Mouse (Mus musculus) layer of hippocampus, adult 11-12 months (tissue): Measurements from ENCODE around the gene Zfp13.
A peak's percentile ranks its signal among the peaks of the same experiment; 100 is the strongest.

Experiments used
- DNase-seq: peaks from one replicate; pipeline ENCODE4 v3.0.0; 2022; ENCODE audit warnings: low spot score

Zfp13 gene

DNA sequence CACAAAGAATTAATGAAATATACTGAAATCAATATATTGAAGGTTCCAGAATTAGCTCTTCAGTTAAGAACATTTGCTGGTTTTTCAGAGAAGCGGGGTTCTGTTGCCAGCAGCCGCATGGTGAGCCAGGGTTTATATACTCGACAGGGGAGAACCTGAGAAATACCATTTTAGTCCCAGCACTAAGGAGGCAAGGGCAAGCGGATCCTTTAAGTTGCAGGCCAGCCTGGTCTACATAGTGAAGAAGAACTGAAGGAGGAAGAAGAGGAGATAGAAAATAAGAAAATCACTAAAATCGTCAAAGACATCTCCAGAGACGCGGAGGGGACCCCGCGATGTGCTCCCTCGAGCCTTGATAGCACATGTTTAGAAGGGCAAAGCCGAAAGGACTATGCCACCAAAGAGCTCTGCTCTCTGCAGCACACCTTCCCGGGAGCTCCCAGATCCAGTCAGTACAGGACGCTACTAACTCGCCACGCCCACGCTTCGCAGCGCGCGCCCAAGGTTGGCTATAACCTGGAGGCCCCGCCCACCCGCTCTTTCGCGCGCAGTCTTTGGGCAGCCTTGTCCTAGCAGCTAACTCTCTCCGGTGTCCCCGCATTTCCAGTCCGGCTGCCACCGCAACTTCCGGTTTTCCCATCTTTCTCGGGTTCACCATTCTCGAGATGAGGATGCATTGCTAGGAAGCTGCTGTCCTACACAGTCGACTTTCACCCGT, 6.9 kb downstream of the Zfp13 start:
- peak; percentile 97 for DNase-seq

DNA sequence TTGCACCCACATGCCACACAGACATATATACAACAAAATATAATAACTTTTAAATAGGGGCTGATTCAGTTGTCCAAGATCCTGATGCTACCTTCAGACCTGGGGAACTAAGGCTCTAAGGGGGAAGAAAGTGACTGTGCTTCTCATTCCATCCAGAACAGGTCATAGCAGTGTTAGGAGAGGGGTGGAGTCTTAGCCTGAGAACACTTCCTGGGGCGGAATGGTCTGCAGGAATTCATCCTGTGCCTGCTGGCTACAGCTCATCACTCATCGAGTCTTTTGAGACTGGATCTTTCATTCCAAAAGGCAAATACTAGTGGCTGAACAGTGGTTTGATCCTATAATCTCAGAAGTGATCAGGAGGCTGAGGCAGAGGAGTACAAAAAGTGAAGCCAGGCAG, 12.0 kb downstream of the Zfp13 start:
- DNase-seq = no peak

DNA sequence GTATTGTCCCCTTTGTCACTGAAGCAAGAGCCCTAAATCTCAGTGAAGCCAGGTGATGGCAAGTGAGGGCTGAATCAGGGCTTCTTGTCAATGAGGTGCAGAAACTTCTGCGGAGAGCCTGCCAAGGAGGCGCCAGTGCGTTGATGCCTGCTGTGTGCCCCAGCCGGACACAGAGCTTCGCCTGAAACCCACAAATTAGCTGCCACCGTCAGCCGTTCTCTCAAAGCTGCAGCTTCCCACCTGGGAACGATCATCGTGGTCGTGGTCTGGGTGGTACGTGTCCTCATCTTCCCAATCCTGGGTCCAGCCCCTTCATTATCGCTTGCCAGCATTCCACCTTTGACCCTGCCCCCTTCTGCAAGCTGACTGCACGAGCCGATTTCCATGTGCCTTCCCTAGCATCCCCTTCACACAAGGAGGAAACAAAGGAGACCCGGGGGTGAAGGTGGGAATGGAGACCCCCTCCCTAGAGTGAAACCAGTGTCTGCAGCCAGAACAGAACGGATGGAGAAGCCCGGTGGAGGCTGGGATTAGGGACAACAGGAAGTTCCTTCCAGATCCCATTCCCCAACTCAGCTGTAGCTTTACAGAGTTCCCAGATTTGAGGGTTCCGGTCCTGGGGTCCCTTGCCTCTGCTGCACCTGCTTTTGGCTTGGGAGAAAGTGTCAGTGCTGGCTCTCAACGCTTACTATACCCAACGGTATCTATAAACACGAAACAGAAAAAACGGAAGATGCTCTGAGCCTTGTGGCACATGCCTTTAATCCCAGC, 13.4 kb downstream of the Zfp13 start:
- peak; percentile 74 for DNase-seq

DNA sequence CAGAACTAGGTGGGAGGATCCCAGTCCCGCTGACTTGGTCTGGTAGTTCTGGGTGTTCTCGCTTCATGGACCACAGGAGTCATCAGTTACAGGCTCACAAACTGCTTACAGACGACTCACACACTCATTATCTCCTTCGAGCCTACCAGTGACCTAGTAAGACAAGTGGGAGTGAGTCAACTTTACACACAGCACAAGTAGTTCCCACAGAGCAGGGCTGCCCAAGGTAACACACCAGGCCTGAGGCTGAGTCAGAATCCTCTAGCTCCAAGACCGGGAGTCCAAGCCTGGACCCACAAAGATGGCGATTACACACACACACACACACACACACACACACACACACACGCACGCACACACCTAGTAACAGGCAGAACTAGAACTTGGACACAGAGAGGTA, 14.5 kb downstream of the Zfp13 start:
- DNase-seq = no peak

DNA sequence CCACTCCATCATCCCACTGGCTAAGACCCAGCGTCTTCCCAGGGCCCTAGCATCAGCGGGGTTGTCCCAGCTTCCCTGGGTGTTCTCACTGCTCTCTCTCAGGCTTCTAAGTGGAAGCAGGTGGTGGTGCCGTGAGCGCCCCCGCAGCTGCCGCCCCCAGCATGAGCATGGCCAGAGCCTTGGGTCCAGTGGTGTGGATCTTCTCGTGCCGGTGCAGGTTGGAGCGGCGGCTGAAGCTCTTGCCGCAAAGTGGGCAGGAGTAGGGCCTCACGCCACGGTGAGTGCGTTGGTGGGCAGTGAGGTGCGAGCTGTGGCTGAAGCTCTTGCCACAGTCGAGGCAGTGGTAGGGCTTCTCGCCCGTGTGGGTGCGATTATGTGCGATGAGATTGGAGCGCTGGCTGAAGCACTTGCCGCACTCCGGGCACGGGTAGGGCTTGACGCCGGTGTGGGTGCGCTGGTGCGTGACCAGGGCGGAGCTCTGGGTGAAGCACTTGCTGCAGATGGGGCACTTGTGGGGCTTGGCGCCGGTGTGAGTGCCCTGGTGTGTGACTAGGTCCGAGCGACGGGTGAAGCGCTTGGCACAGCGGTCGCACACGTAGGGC, 23.2 kb downstream of the Zfp13 start:
- no peak for DNase-seq

DNA sequence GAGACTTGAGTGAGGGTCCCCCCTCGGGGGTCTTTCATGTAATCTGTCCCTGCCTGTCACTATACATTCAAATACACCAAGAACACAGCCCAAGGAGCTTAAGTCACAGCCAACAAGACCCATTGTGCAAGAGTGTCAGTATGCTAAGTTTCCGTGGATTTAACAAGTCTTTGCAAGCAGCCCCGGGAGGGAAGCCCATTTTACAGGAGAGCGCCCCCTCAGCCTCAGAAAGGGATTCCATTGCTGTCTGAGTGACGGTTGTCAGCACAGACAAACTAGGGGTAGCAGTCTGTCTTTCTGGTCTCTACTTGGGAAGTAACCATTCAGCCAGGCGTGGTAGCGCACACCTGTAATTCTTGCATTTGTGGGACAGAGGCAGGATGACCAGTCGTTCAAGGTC, 25.2 kb downstream of the Zfp13 start:
- DNase-seq = no peak

DNA sequence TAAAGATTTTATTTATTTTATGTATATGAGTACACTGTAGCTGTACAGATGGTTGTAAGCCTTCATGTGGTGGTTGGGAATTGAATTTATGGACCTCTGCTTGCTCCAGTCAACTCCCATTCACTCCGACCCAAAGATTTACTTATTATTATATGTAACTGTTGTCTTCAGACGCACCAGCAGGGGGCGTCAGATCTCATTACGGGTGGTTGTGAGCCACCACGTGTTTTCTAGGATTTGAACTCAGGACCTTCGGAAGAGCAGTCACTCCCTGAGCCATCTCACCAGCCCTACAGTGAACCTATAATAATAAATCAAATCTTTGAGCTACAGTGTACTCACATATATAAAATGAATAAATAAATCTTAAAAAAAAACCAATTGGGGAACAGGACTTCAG, 27.2 kb downstream of the Zfp13 start:
- no peak for DNase-seq

DNA sequence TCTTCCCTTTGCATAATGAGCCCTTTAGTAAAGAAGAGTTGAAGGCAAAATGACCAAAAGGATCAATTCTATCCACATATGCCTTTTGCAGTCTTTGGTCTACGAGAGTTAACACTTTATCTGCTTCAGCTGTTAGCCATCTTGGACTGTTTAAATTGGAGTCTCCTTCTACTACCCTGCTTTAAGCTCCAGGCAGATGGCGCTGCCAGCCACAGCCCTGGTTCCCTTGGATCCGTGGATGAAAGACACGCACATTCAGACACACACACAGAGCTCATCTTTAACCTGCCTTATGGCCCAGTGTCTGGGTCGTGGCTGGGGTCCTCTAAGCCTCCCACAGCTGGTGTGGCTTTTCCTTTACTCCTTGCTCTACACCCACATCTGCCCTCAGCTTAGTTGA, 28.2 kb downstream of the Zfp13 start:
- no peak for DNase-seq

DNA sequence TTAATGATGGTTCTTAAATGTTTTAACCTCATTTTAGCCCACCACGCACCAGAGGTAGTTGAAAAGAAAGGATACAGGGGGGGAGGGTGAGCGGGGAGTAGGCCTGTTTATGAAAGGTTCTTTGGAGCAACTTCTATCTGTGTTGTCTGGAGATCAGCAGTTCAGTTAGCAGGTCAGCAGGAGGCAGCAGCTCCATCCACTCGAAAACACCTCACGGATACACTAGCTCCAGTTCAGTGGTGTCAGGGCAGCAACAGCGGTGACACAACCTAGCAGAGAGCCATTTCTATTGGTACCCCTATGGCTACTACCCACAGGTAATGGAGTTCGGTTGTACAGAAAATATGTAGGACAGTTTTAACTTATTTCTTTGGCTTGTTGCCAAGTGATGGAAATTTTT, 29.3 kb downstream of the Zfp13 start:
- DNase-seq = no peak

DNA sequence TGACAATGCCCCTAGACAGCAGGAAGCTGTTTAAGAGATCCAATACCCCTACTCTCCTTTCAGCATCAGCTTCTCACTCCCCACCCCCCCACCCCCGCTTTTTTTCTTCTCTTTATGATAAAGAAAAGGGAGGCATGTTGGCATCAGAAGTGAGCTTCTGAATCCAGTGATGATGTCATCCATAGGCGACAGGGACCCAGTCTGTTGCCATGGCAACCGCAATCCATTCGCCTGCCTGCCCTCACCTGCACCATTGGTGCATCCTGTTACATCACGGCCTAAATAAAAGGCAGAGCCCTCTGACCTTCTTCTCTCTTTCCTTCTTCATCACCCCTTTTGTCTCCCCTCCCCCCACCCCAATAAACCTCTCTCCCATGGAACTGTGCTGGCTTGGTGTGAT, 30.9 kb downstream of the Zfp13 start:
- DNase-seq = no peak

DNA sequence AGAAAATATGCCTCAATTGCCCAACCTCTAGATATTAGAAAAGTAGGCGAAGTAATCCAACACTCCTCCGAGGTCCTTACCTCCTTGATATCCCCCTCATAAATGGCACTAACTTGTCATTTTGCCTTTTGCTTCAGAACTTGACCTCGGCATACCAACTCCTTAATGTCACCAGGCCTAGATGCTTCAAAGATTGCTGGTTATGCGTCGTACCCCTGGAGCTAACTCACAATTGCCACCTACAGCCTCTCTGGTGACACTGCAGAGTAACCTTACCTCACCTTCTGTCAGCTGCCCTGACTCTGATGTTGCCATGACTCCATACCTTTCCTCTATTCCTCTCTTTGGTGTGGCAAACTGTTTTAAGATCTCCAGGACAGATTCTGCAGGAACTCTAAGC, 32.5 kb downstream of the Zfp13 start:
- no peak for DNase-seq

DNA sequence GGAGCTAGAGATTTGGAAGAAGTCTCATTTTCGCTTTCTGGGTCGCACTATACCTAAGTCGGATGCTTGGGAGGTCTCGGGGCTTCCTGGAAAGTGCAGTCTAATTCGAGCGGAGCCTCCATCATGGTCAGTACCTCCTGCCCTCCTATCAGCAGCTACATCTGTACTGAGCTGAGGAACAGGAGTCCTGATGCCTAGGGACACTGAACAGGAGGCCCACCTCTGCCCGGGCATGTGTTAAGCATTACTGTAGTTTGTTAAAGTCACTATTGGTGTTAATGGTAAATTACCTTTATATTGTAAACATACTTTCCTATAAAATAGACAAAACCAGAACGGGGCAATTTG, 34.9 kb downstream of the Zfp13 start:
- DNase-seq = no peak

DNA sequence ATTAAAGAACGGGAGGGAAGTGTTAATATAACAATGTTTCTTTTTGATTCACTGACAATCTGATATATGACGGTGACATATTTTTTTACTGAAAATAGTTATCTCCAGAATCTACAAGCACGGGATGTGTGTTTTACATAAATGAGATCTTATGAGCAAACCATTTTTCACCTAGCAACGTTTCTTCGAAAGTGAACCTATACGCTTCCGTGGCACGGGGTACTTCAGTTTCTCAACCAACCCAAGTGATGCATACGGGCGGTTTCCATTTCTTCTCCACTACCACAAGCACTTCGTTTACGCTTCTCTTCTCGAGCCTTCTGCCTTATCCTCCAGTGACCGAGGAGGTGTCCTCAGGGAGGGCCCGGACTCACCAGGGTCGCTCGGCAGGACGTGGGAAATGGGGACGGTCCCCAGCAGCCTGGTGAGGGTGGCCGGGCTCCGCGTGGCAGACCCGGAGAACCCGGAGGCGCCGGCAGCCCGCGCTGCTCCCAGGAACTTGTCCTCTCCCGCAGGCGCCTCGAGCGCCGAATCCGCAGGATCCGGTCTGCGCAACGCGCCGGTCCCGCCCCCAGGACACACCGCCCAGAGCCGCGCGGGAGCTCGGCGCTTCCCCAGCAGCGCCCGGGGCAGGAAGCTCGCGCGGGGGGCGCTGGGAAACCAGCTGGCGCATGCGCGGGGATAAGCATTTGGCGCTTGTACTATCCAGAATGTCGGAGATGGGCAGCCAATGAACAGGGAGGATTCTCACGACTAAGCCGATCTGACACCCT, 35.5 kb downstream of the Zfp13 start, which contains the start of gene Zfp213:
Gene Zfp213 (minus strand): TSS at position 644 of the 773 bp plus-strand sequence.
- peak; percentile 94 for DNase-seq

DNA sequence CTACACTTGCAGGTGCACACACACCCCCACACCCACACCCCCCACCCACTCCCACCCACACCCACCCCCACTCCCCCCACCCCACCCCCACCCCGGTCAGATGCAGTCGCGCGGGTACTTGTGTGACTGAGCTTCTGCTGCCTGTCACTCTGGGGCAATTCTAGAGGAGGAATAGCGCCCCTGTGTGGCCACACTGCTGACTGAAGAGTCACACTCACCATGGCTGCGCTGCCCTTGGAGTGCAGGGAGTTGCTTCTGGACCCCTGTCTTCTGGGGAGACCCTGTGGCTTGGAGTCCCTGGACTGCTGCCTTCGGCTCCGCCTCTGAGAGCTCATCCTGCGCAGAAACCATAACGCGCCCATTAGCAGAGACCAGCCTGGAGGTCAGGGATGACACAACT, 39.5 kb downstream of the Zfp13 start:
- DNase-seq = peak; percentile 65

DNA sequence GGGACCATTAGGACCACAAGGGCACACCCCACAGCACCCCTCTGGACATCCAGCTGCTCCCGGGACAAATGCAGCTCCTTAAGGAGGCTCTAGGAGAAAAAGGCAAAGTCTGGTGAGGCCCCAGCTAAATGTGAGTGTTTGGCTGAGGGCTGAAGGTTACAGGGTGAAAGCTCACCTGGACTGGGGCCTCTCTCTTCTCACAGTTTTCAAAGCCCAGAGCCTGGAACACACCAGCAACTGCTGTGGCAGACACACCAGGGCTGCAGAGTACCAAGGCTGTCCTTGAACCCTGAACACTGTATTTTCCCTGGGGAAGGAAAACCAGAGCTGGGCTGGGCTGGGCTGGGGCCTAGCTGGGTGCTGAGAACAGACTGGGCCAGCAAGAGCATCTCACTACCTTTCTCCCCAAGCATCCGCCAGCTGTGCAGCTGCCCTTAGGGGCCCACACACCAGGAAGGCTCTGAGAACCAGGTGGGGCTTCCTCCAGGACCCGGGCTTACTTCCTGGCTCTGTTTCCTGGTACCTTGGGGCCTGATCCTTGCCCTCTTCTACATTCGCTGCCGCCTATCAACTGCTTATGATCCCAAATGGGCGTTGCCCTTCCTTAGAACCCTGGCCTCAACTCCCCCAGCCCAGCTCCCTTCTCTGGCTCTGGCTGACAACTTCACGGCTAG, 43.9 kb downstream of the Zfp13 start:
- DNase-seq = no peak

DNA sequence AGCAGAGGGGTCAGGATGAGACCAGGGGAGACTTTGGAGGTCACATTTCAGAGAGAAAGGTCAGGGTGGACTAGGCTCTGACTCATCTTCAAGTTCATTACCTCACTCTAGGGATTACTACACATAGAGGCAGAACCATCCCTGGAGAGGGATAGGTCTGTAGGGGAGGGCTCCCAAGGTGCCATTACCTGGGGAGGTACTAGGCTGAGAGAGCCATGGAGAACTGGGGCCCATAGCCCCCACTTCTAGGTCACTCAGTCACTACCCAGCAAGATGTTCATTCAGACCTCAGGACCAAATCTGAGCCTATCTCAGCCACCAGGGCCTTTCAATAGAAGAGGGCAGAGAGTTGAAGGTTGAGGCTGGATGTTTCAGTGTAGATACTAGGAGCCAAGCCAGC, 45.0 kb downstream of the Zfp13 start:
- DNase-seq = no peak

DNA sequence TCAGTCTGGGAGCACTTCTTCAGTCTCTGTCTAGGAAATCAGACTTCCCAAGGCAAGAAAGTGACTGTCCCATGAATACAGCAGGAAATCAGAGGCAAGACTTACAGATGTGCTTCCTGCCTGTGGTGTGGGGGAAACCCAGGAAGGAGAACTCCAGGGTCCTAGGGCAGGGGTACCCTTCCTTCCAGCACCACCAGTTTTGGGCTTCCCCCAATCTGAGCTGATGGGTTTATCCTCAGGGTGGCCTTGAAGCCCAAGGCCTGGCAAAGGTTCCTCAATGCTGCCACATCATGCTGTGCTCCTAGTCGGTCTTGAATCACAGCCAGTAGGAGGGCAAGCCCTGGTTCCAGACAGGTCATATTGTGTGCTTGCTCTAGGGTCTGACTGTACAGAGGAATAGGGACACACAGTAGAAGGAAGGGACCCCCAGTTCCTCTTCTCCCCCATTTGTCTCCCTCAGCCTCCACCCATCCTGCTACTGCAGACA, 45.6 kb downstream of the Zfp13 start:
- DNase-seq = no peak

DNA sequence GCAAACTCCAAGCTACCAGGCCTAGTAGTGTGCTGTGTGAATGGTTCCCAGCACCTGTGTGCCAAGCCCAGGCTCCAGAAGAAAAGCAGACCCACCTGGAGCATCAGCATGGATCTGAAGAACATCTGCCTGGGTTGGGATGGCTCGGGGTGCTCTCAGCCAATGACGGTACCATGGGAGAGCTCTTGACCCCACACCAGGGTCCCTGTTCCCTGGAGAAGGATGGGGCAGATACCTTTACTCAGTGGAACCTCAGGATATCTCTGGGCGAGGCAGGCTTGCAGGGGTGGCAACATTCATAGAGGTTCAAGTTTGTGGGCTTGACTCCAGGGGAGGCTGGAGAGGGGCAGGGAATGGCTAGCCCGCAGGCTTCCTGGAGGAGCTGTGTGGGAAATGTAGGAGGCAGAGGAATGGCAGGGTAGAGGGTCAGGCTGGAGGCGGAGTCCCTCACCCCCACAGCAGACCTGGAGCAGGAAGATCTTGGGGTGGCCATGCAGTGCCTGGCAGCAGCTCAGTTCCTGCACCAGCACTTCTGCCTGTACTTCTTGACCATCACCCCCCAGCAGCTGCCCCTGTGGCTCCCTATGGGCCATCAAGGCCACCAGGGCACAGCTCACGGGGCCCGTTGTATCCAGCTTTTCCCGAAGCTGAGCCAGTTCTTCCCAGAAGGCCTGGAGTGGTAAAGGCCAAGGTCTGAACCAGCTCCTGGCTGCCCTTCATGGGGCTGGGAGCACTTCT, 46.2 kb downstream of the Zfp13 start:
- no peak for DNase-seq

DNA sequence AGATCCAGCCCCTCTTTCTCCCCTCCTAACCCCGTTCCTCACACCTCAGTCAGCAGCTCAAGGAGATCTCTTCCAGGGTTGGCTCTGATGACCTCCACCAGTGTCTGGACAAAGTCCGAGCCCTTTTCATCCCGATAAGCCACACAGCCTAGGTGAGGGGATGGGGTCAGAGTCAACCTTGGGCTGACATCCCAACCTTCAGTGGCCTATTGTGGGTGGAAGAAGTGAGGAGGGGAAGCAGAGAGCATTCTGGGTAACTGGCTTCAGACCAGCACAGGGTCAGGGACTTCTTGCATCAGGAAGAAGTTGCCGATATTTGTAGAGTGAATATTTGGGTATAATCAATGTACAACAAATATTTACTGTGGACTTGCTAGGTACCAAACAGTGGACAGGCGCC, 47.3 kb downstream of the Zfp13 start:
- no peak for DNase-seq

DNA sequence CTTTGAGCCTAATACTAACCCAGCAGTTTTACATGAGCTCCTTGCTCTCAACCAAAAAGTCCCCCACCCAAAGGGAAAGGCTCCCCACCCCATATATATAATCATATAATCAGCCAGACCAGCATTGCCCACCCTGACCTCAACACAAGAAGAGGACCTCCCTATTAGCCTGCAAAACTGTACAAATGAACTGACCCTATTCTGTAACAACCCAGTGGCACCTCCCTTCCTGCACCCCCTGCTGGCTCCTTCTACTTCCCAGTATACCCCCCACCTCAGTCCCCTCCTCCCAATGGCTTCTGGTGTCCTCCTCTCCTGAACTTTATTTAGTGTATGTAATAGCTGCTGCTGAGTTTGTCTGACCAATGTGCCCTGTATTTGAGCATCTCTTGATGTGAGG, 47.9 kb downstream of the Zfp13 start:
- DNase-seq = no peak

DNA sequence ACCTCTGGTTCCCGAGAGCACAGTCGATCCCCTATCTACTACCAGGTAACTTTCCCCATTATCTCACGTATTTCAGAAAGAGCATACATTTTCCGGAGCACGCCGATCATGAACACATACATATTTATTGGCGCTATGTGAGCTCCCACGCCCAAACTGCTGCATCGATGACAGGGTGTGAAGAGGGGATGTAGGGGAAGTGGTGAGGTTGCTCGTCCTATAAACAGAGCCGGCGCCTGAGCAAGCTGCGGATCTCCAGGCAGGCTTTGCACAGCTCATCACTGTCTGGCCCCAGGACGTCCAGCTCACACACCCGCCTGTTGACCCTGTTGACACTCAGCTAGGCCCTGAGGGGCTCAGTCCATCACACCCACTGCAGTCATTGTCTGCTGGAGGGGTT, 48.4 kb downstream of the Zfp13 start:
- no peak for DNase-seq
